Mouse (Mus musculus): Measurements from ENCODE around the gene Esd. TPM values are rescaled to one million over a fixed set of nuclear protein-coding genes. Genes with fewer than 3 reads are reported as not detected.

The Esd gene
- polyA plus RNA-seq, 1 experiment from 2014 or later, result 591 TPM

- Histone ChIP-seq H3K4me3 (replicated peaks; ENCODE audit: low read depth, low read length) (no peak overlapping the region), H3K27me3 (ENCODE audit: insufficient read depth, low read length) (no peaks in the 10 kb centered on the region), H3K9ac (ENCODE audit: low read depth, low read length) (no peak overlapping the region), H3K4me1 (replicated peaks; ENCODE audit: insufficient read depth, low read length) (no peaks in the 10 kb centered on the region; the same call in 1 of the 2 replicates), H3K4me2 (ENCODE audit: low read length) (no peak overlapping the region), H3K36me3 (ENCODE audit: insufficient read depth, low read length) (peaks cover 38% of the 10 kb centered on the region), H3K27ac (no peak overlapping the region), H3K9me3 (replicated peaks; ENCODE audit: low read length) (no peaks in the 10 kb centered on the region)
- 96% methylated on average over 6 of the region's 6 CpGs for WGBS
- ATAC-seq (replicated peaks; ENCODE audit: low FRiP score, low read depth), result no peak
- no peak for TF ChIP-seq CTCF (IDR thresholded peaks at IDR 0.05; ENCODE audit: low read depth)
- DNase-seq (ENCODE audit: low spot score), result no peak
Measured at GRCm38 (mm10) chr14:74736850-74737249, 4.8 kb downstream of the Esd start.

- Histone ChIP-seq H3K9me3 (replicated peaks; ENCODE audit: low read length) (no peaks in the 10 kb centered on the region), H3K27ac (no peak overlapping the region), H3K9ac (ENCODE audit: low read depth, low read length) (no peak overlapping the region), H3K4me1 (replicated peaks; ENCODE audit: insufficient read depth, low read length) (no peaks in the 10 kb centered on the region), H3K36me3 (ENCODE audit: insufficient read depth, low read length) (peaks cover 17% of the 10 kb centered on the region), H3K4me2 (ENCODE audit: low read length) (no peak overlapping the region), H3K27me3 (ENCODE audit: insufficient read depth, low read length) (no peaks in the 10 kb centered on the region), H3K4me3 (replicated peaks; ENCODE audit: low read depth, low read length) (no peak overlapping the region)
- WGBS, result 61% methylated on average over 10 of the region's 10 CpGs
- peak; percentile 92 for TF ChIP-seq CTCF (IDR thresholded peaks at IDR 0.05; ENCODE audit: low read depth)
- peak; percentile 87 for DNase-seq (ENCODE audit: low spot score)
- peak; percentile 68; the same call in 1 of the 2 replicates for ATAC-seq (replicated peaks; ENCODE audit: low FRiP score, low read depth)
Measured at GRCm38 (mm10) chr14:74764191-74764918, 32.3 kb downstream of the Esd start.

DNA sequence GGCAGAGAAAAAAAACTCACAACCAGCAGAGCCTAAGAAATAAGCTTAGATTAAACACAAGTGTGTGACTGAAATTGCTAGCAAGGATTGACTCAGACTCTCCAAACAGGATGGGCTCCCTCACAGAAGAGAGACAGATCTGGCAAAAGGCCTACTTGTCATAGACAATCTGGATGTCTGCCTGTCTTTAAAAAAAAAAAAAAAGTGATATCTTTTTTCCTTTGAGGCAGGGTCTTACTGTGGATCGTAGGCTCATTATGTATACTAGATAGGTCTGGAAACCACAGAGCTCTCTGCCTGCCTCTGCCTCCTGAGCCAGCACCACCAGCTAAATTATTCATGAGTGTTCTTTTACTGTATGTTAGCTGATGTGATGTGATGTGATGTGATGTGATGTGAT, 35.8 kb downstream of the Esd start:
- ATAC-seq (replicated peaks; ENCODE audit: low FRiP score, low read depth) (no peak), DNase-seq (ENCODE audit: low spot score) (no peak)
- no peaks in the 10 kb centered on the region for H3K9me3 ChIP-seq (replicated peaks; ENCODE audit: low read length)
- WGBS, result 75% methylated on average over 1 of the region's 1 CpGs
- TF ChIP-seq CTCF (IDR thresholded peaks at IDR 0.05; ENCODE audit: low read depth), result no peak
- peaks cover 37% of the 10 kb centered on the region for H3K36me3 ChIP-seq (ENCODE audit: insufficient read depth, low read length)
- no peaks in the 10 kb centered on the region for H3K4me1 ChIP-seq (replicated peaks; ENCODE audit: insufficient read depth, low read length)
- H3K4me2 ChIP-seq (ENCODE audit: low read length), result no peak overlapping the region
- H3K4me3 ChIP-seq (replicated peaks; ENCODE audit: low read depth, low read length), result no peak overlapping the region
- H3K9ac ChIP-seq (ENCODE audit: low read depth, low read length), result no peak overlapping the region
- H3K27me3 ChIP-seq (ENCODE audit: insufficient read depth, low read length), result no peaks in the 10 kb centered on the region
- H3K27ac ChIP-seq, result no peak overlapping the region

- DNase-seq (ENCODE audit: low spot score), result no peak
- H3K27ac ChIP-seq, result no peak overlapping the region
- H3K36me3 ChIP-seq (ENCODE audit: insufficient read depth, low read length), result peaks cover 34% of the 10 kb centered on the region
- 80% methylated on average over 10 of the region's 10 CpGs for WGBS
- ATAC-seq (replicated peaks; ENCODE audit: low FRiP score, low read depth), result no peak
- no peak for TF ChIP-seq CTCF (IDR thresholded peaks at IDR 0.05; ENCODE audit: low read depth)
- H3K4me1 ChIP-seq (replicated peaks; ENCODE audit: insufficient read depth, low read length), result no peaks in the 10 kb centered on the region
- no peaks in the 10 kb centered on the region for H3K27me3 ChIP-seq (ENCODE audit: insufficient read depth, low read length)
- H3K4me3 ChIP-seq (replicated peaks; ENCODE audit: low read depth, low read length), result no peak overlapping the region
- no peak overlapping the region for H3K9ac ChIP-seq (ENCODE audit: low read depth, low read length)
- H3K4me2 ChIP-seq (ENCODE audit: low read length), result no peak overlapping the region
- H3K9me3 ChIP-seq (replicated peaks; ENCODE audit: low read length), result no peaks in the 10 kb centered on the region
Measured at GRCm38 (mm10) chr14:74774046-74774619, 42.0 kb downstream of the Esd start.

DNA sequence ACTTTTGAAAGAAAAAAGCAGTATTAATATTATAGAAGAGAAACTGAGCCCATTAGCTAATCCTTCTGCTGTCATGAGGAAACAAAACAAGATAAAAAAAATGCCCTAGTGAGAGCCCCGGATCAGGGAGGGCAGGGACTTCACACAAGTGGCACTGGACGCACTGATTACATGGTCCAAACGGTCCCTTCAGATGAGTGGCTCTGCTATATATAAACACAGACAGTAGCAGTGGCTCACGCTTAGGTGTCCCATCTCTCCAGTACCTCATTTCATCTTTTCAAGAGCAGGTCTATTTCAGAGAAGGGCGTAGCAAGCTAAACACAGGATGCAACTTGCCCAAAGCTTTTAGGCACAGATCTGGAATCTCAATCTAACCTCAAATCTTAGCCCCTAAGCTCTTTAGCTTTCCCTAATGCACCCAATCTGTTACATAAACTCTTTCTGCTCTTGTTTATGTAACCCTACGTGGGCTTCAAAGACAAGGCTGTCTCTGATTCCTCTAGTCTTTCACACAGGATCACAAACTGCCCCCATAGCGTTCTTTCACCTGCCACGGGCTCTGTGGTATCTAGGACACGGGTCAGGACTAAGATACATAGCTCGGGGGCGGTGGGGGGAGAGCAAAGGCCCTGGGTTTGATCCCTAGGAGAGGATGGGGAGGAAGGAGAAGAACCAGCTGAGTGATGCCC, 52.3 kb downstream of the Esd start:
- TF ChIP-seq CTCF (IDR thresholded peaks at IDR 0.05; ENCODE audit: low read depth), result no peak
- peaks cover 19% of the 10 kb centered on the region for H3K36me3 ChIP-seq (ENCODE audit: insufficient read depth, low read length)
- H3K4me2 ChIP-seq (ENCODE audit: low read length), result no peak overlapping the region
- H3K9ac ChIP-seq (ENCODE audit: low read depth, low read length), result no peak overlapping the region
- WGBS, result 87% methylated on average over 11 of the region's 11 CpGs
- no peak overlapping the region for H3K27ac ChIP-seq
- H3K27me3 ChIP-seq (ENCODE audit: insufficient read depth, low read length), result no peaks in the 10 kb centered on the region
- DNase-seq (ENCODE audit: low spot score), result no peak
- H3K4me3 ChIP-seq (replicated peaks; ENCODE audit: low read depth, low read length), result no peak overlapping the region
- ATAC-seq (replicated peaks; ENCODE audit: low FRiP score, low read depth), result no peak
- H3K9me3 ChIP-seq (replicated peaks; ENCODE audit: low read length), result no peaks in the 10 kb centered on the region
- 0 out of 2 replicates have a peak, but pooled peaks cover 3% of the 10 kb centered on the region for H3K4me1 ChIP-seq (replicated peaks; ENCODE audit: insufficient read depth, low read length)

GRCm38 (mm10) chr14:74787717-74788116, 55.6 kb downstream of the Esd start:
- Histone ChIP-seq H3K36me3 (ENCODE audit: insufficient read depth, low read length) (peaks cover 23% of the 10 kb centered on the region), H3K4me1 (replicated peaks; ENCODE audit: insufficient read depth, low read length) (0 out of 2 replicates have a peak, but pooled peaks cover 3% of the 10 kb centered on the region), H3K9ac (ENCODE audit: low read depth, low read length) (no peak overlapping the region), H3K4me2 (ENCODE audit: low read length) (no peak overlapping the region), H3K9me3 (replicated peaks; ENCODE audit: low read length) (no peaks in the 10 kb centered on the region), H3K27ac (no peak overlapping the region), H3K27me3 (ENCODE audit: insufficient read depth, low read length) (no peaks in the 10 kb centered on the region), H3K4me3 (replicated peaks; ENCODE audit: low read depth, low read length) (no peak overlapping the region)
- 84% methylated on average over 3 of the region's 3 CpGs for WGBS
- ATAC-seq (replicated peaks; ENCODE audit: low FRiP score, low read depth), result no peak
- TF ChIP-seq CTCF (IDR thresholded peaks at IDR 0.05; ENCODE audit: low read depth), result no peak
- DNase-seq (ENCODE audit: low spot score), result no peak

Data from kidney, postnatal 0 days (tissue).